Mouse (Mus musculus) G1E (cell line): Measurements from ENCODE around the gene Serinc2.

ENCODE experiments used
- CTCF ChIP-seq: IDR thresholded peaks from 2 replicates; pipeline ENCODE4 v1.5.1; 2012; ENCODE audit warnings: low read depth, low read length, inconsistent platforms, mixed read lengths
- GATA1 ChIP-seq: IDR thresholded peaks from 2 replicates; pipeline ENCODE4 v1.6.1; 2012; ENCODE audit warnings: borderline replicate concordance, low read length, inconsistent platforms, mixed read lengths

DNA sequence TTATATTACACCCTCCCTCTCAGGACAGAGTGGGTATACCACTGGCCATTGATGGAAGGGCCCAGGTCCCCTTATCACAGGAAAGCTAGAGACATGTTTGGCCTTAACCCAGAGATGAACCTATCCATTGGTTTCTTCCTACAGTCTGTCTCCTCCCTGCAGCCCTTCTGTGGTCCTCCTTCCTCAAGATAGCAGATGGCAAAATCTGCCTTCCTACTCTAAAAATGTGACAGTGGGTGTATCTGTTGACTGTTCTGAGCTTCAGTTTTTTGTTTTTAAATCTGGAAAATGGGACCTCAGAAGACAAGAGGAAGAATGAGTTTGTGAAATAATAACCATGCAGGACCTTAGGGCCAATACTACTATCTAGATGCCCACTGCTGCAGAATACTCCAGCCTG lies 54.9 kb downstream of the Serinc2 start:
- TF ChIP-seq CTCF (no peak), GATA1 (no peak)
